Mouse (Mus musculus): ENCODE measurements at regions not wholly inside any gene's neighbourhood (a gene's known extent, or its start where the extent isn't known, plus 50 kb on each side); places are given as distances from the start of the nearest gene placed in this dataset.

- H3K4me1 ChIP-seq: 0 out of 2 replicates have a peak, but pooled peaks cover 5% of the 10 kb centered on the region
- no peak overlapping the region for H3K4me3 ChIP-seq (replicated peaks)
- no peak overlapping the region for H3K4me2 ChIP-seq (replicated peaks)
- no peak for ATAC-seq (ENCODE audit: insufficient number of reproducible peaks, low FRiP score, low TSS enrichment, low read depth)
- 74% methylated on average over 2 of the region's 2 CpGs for WGBS
- H3K27me3 ChIP-seq: no peaks in the 10 kb centered on the region
- no peak overlapping the region for H3K27ac ChIP-seq (replicated peaks)
- no peaks in the 10 kb centered on the region for H3K36me3 ChIP-seq
- H3K9me3 ChIP-seq (replicated peaks): no peaks in the 10 kb centered on the region
- no peak overlapping the region for H3K9ac ChIP-seq
Measured at GRCm38 (mm10) chr8:79488861-79489260, 89.5 kb upstream of the Smad1 start.

DNA sequence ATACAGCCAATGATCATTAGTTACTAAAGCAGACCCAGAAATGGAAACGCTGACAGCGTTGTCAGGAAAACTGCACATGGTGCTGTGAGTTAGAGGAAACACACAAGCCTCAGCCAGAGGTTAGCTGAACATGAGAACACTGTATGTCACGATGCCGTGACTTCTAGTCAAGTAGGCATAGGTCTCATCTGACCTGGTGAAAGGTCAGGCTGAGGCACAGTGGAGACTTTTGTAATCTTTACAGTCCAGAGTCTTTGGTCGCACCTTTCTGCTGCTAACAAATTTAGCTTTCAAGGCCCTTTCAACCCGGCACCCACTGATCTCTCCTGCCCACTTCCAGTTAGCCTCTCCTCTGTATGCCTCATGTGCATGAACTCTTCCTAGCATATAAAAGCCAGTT, 88.3 kb upstream of the Smad1 start:
- H3K4me2 ChIP-seq (replicated peaks): no peak overlapping the region
- H3K9me3 ChIP-seq (replicated peaks): no peaks in the 10 kb centered on the region
- no peak for ATAC-seq (ENCODE audit: insufficient number of reproducible peaks, low FRiP score, low TSS enrichment, low read depth)
- H3K36me3 ChIP-seq: no peaks in the 10 kb centered on the region
- 0 out of 2 replicates have a peak, but pooled peaks cover 5% of the 10 kb centered on the region for H3K4me1 ChIP-seq
- no peak overlapping the region for H3K27ac ChIP-seq (replicated peaks)
- no peaks in the 10 kb centered on the region for H3K27me3 ChIP-seq
- H3K9ac ChIP-seq: no peak overlapping the region
- WGBS: 74% methylated on average over 6 of the region's 6 CpGs
- H3K4me3 ChIP-seq (replicated peaks): no peak overlapping the region

- WGBS: 88% methylated on average over 8 of the region's 8 CpGs
- no peak overlapping the region for H3K4me3 ChIP-seq (replicated peaks)
Measured at GRCm38 (mm10) chr8:79479326-79479725, 80.0 kb upstream of the Smad1 start.

GRCm38 (mm10) chr8:79476012-79476411, 76.7 kb upstream of the Smad1 start:
- no peak overlapping the region for H3K4me3 ChIP-seq (replicated peaks)
- whole genome bisulfite sequencing: 60% methylated on average over 5 of the region's 5 CpGs
- H3K4me2 ChIP-seq (replicated peaks): no peak overlapping the region
- H3K36me3 ChIP-seq: no peaks in the 10 kb centered on the region
- H3K27ac ChIP-seq (replicated peaks): no peak overlapping the region
- H3K9ac ChIP-seq: no peak overlapping the region
- no peaks in the 10 kb centered on the region for H3K4me1 ChIP-seq
- H3K27me3 ChIP-seq: no peaks in the 10 kb centered on the region
- no peak for ATAC-seq (ENCODE audit: insufficient number of reproducible peaks, low FRiP score, low TSS enrichment, low read depth)
- no peaks in the 10 kb centered on the region for H3K9me3 ChIP-seq (replicated peaks)

More at GRCm38 (mm10) chr8:79479326-79479725, 80.0 kb upstream of the Smad1 start:
- no peak for ATAC-seq (ENCODE audit: insufficient number of reproducible peaks, low FRiP score, low TSS enrichment, low read depth)
- no peaks in the 10 kb centered on the region for H3K36me3 ChIP-seq
- no peak overlapping the region for H3K9ac ChIP-seq
- H3K4me1 ChIP-seq: no peaks in the 10 kb centered on the region
- no peaks in the 10 kb centered on the region for H3K27me3 ChIP-seq
- H3K27ac ChIP-seq (replicated peaks): no peak overlapping the region
- H3K9me3 ChIP-seq (replicated peaks): no peaks in the 10 kb centered on the region
- no peak overlapping the region for H3K4me2 ChIP-seq (replicated peaks)

DNA sequence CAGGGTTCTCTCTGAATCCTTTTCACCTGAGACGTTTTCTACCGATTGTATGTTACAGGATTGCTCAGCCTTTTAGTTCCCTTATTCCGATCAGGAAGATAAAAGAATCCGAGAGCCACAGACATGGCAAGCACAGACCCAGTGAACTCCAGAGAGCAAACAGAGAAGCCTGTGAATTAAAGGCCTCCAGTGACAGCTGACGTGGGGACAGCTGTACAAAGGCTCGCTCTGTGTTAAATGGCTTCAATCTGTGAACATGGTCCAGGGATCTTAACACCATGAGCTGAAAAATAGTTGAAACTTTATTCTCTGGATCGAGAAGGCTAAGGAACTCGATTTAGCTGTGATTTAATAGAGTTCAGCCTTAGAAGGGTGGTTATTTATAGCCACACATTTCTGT, 75.4 kb upstream of the Smad1 start:
- no peaks in the 10 kb centered on the region for H3K9me3 ChIP-seq (replicated peaks)
- H3K27ac ChIP-seq (replicated peaks): no peak overlapping the region
- 43% methylated on average over 8 of the region's 8 CpGs for WGBS
- no peak overlapping the region for H3K4me3 ChIP-seq (replicated peaks)
- 0 out of 2 replicates have a peak, but pooled peaks have one; percentile 67 for ATAC-seq (ENCODE audit: insufficient number of reproducible peaks, low FRiP score, low TSS enrichment, low read depth)
- no peaks in the 10 kb centered on the region for H3K27me3 ChIP-seq
- H3K4me1 ChIP-seq: no peaks in the 10 kb centered on the region
- no peaks in the 10 kb centered on the region for H3K36me3 ChIP-seq
- no peak overlapping the region for H3K4me2 ChIP-seq (replicated peaks)
- H3K9ac ChIP-seq: no peak overlapping the region

DNA sequence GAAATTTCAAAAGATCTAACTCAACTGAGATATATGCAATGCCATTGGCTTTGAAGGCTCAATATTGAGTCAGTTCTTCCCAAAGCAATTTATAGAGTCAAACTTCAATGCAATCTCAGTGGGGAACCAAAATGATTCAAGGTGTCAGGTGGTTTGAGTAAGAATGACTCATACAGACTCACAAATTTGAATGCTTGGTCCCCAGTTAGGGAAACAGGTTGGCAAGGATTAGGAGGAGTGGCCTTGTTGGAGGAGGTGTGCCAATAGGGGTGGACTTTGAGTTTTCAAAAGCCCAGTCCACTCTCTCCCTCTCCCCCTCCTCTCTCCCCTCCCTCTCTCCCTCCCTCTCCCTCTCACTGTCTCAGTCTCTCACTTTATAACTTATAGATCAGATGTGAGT, 52.8 kb upstream of the Smad1 start:
- Histone ChIP-seq H3K4me2 (replicated peaks) (no peak overlapping the region), H3K4me3 (replicated peaks) (no peak overlapping the region), H3K27ac (replicated peaks) (no peak overlapping the region), H3K9ac (no peak overlapping the region), H3K9me3 (replicated peaks) (no peaks in the 10 kb centered on the region), H3K4me1 (no peaks in the 10 kb centered on the region), H3K36me3 (no peaks in the 10 kb centered on the region), H3K27me3 (no peaks in the 10 kb centered on the region)
- no peak for ATAC-seq (ENCODE audit: insufficient number of reproducible peaks, low FRiP score, low TSS enrichment, low read depth)

- Histone ChIP-seq H3K27me3 (no peaks in the 10 kb centered on the region), H3K4me1 (no peaks in the 10 kb centered on the region), H3K9ac (no peak overlapping the region), H3K27ac (replicated peaks) (no peak overlapping the region), H3K36me3 (no peaks in the 10 kb centered on the region), H3K4me2 (replicated peaks) (no peak overlapping the region), H3K9me3 (replicated peaks) (no peaks in the 10 kb centered on the region), H3K4me3 (replicated peaks) (no peak overlapping the region)
- peak; percentile 70; the same call in 1 of the 2 replicates for ATAC-seq (ENCODE audit: insufficient number of reproducible peaks, low FRiP score, low TSS enrichment, low read depth)
- WGBS: 42% methylated on average over 3 of the region's 3 CpGs
Measured at GRCm38 (mm10) chr8:79449453-79449852, 50.1 kb upstream of the Smad1 start.
